Mouse (Mus musculus) adrenal gland, postnatal 36 days (tissue): ENCODE data around the gene Btaf1. TPM values are rescaled to one million over a fixed set of nuclear protein-coding genes. Genes with fewer than 3 reads are reported as not detected.
"Not testable (repeated sequence)": the region's sequence is repeated elsewhere in the genome, so short reads cannot be mapped to it uniquely, and the experiment has no call there.

Experiments
- DNase-seq, 2 experiments: peaks; one replicate each; pipeline ENCODE4 v3.0.0; 2021; ENCODE audit warnings: mixed read lengths in 1 of 2
- total RNA-seq, 2 experiments: library from RNA; stranded (reverse); gene quantifications; 2 replicates each; pipeline ENCODE4 v1.2.3; 2021

Gene Btaf1
- total RNA-seq, 2 experiments from 2014 or later: 24.5 to 30.1 TPM

DNA sequence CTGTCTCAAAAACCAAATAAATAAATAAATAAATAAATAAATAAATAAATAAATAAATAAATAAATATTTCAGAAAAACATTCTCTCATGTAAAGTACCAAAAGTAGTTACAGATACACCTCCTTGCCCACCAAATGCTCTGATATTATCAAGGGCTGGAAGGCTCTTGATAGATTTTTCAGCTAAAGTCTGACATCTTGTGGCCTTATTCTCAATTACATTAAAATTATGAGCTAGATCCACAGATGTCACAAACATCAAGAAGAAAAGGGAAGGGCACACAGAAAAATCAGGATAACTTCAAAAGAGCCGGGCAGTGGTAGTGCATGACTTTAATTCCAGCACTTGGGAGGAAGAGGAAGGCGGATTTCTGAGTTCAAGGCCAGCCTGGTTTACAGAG, 3.9 kb upstream of the Btaf1 start:
- no peak for DNase-seq

DNA sequence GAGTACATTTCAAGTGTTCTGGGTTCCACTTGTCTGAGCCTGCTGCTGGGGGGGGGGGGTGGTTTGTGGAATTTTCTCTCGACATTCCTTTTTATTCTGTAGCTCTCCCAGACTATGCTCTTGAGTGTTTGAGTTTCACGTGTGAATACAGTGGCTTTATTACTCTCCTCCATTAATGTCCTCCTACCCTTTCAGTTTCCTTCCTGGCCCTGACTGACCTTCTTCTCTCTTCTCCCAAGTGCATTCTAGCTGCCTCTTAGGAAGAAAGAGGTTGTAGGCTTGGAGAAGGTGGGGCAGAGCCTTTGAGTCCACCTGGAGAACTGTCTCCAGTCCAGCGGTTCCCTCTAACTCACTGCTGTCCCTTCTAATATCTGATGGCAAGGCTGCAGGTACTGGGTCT, 2.9 kb upstream of the Btaf1 start:
- DNase-seq: no peak

DNA sequence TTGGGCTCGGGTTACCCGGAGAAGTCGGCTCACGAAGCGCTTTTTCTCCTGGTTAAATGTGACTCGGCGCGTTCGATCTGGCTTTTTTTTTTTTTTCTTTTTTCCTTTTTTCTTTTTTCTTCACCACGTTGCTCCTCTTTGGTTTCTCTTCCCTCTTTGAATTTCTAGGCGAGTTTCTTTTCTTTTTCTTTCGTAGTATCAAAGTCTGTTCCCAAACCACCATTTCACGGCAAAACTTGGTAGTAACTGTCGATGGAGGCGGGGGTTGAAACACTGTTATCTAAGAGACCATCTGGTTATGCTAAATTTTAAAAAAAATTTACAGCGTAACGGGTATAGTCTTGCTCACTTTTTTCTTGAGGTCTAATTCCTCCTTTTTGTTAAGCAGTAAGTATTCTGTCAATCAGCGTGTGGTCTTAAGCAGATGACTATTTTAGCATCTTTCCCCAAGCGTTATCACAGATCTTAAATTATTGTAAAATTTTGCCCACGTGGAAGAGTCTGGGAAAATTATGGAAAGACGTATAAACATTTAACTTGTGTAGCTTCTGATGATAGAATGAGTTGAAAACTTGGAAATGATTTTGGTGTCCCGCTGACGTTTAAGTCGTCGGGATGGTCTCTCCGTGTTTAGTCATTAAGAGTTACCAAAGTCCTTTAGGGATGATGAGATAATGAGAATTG, 816 bp downstream of the Btaf1 start:
- no peak for DNase-seq

DNA sequence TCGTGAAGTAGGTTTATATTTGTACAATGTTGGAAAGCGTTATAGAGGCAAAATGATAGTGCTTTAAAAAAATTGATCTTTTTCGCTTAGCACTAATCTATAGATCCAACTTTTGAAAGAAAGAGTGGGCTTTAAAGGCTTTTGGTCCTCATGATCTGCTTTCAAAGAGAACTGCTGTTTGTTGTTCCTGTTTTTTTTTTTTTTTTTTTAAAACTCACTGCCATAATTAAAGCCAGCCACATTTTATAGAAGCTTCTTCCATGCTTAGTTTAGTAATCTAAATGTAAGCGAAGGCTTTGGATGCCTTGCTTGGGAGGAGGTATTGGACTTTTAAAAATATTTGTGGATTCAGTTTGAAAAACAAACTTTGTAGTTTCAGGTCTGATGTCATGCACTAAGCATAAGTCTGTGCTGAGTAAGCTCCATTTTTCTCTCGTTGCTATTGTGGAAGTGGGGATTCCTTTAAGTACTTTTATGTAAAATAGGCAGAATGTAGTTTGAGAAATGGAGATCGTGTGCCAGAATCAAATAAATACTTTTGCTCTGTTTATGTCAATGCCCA, 2.0 kb downstream of the Btaf1 start:
- no peak for DNase-seq

DNA sequence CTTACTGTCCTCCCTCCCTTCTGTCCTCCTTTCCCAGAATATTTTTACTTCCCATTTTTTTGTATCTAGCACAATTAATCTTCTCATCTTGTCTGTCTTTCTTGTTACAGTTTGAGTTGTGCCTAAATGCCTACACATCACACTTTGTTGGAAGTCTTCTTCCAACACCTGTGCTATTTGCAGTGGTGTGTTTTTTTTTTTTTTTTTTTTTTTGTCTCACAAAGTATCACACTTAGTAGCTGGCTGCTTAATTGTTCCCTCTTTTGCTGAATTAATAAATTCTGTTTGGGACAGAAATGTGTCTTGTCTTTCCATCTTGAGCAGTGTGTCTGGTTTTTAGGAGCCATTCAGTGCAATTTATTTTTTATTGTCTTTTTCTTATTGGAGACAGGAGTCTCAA, 3.9 kb downstream of the Btaf1 start:
- no peak for DNase-seq

DNA sequence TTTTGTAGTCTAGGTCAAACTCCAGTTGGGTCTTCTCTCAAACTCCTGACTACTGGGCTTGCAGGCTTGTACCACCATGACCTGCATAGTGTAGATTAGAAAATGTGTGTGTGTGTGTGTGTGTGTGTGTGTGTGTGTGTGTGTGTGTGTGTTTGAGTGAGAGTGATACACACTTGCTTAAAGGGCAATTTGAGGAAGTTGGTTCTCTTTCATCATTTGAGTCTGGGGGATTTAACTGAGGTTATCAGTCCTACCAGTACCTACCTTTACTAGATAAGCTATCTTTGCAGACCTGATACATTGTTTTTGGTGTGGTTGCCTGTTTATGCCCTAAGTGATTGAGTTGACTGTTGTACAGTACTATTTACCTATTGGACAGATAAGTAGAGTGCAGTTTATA, 6.2 kb downstream of the Btaf1 start:
- DNase-seq: no peak

DNA sequence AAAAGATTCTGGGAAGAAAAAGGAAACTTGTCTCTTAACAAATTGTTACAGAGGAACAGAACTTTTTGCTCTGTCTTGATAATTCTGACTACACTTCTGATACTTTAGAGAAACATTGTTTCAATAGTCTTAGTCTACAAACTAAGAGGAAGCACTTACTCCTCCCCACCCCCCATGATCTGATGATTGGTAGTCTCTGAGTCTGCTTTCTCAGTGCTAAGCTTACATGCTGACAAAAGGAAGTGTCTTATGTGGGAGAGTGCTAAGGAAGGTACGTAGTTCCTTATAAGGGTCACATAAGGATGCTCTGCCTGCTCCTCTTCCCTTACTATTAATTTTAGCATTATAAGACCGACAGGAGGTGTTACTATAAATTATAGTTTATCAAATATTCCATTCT, 6.7 kb downstream of the Btaf1 start:
- DNase-seq: no peak

DNA sequence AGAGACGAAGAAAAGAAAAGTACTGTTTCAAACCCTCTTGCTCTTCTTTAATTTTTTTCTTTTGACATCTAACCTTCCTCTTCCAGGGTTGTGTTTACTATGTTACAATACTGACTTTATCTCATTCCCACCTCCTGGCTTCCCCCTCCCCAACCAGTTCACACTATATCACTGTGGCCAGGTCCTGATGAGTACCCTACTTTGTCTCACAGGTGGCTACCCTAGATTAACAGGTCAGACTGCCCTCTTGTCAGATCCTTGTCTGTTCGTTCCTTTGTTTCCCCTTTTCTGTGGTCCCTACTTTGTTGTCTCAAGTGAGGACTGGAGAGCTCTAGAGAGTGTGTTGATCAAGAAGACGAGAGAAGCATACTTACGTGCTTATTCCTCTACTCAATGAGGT, 10.4 kb downstream of the Btaf1 start:
- no peak for DNase-seq

DNA sequence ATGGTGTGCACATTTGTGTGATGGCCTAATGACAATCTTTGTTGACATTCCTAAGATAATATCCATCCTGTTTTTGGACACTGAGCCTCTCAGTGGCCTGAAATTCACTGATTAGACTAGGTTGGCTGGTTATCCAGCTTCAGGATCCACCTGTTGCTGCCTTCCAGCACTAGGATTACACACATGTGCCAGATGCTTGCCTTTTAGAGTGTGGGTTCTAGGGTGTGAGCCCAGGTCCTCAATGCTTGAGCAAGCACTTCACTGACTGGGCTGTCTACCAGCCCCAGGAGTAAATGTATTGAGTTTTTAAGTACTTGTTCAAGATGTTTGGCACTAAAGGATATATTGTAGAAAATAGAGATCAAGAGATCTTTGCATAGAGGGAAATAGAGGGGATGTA, 12.1 kb downstream of the Btaf1 start:
- DNase-seq: no peak

DNA sequence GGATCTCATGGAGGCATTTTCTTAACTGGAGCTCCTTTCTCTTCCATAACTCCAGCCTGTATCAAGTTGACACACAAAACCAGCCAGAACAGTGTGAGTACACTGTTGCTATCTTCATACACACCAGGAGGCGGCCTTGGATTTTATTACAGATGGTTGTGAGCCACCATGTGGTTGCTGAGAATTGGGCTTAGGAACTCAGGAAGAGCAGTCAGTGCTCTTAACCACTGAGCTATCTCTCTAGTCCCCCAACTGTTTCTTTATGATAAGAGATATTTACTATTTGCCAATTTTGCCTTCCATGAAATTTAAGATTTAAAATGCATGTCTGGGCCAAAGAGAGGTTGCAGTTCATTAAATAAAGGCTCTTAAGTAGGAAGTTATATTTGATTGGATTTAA, 14.2 kb downstream of the Btaf1 start:
- peak; percentile 6 to 16 for DNase-seq

DNA sequence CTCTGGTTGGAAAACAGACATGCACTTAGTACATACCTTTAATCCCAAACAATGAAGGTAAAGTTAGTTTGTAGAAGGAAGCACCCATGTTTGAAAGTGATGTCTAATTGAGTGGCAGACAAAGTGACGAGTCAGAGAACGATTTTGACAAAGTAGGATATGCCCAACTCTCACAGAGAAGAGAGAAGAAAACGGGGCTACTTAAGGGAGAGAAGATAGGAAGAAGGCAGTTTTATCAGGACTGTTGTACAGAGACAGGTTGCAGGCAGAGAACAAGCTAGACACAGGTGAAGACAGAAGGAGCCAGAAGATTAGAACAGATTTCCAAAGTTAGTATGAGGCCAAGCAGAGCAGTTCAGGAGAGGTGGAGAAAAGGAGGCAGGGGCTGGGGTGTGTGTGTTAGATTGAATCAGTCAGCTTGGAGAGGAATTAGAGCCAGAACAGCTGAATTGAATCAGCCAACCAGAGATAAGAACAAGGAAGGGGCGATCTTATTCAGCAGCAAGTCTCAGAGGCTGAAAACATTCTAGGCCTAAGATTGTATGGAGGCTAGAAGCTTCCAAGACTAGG, 27.8 kb downstream of the Btaf1 start:
- DNase-seq: no peak

DNA sequence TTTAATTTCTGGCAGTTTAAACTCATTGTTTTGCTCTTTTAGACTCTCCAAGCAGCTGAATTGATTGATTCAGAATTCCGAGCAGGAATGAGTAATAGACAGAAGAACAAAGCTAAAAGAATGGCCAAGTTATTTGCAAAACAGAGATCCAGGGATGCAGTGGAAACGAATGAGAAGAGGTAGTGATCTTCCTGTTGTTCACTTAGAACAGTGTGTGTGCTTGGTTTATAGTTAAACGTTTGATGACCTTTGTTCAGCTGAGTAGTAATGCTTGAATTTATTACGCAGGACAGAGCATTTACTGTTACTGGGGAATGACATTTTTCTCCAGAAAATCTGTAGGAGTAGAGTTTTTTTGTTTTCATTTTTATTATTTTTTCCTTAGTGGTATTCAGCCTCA, 32.5 kb downstream of the Btaf1 start:
- no peak for DNase-seq

DNA sequence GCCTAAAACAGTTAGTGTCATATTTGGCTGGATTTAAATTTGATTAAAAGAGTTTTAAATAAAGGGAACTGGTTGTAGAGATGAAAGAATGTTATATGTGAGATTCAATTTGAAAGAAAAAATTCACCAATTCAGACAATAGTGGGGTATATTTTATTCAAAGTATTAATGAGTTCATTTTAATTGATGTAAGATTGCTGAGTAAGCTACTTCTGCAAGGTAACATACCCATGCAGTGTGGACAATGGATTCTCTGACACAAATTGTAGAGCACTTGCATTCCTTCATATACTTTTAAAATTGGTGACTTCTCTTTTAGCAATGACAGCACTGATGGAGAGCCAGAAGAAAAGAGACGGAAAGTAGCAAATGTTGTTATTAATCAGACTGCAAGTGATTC, 35.4 kb downstream of the Btaf1 start:
- no peak for DNase-seq

DNA sequence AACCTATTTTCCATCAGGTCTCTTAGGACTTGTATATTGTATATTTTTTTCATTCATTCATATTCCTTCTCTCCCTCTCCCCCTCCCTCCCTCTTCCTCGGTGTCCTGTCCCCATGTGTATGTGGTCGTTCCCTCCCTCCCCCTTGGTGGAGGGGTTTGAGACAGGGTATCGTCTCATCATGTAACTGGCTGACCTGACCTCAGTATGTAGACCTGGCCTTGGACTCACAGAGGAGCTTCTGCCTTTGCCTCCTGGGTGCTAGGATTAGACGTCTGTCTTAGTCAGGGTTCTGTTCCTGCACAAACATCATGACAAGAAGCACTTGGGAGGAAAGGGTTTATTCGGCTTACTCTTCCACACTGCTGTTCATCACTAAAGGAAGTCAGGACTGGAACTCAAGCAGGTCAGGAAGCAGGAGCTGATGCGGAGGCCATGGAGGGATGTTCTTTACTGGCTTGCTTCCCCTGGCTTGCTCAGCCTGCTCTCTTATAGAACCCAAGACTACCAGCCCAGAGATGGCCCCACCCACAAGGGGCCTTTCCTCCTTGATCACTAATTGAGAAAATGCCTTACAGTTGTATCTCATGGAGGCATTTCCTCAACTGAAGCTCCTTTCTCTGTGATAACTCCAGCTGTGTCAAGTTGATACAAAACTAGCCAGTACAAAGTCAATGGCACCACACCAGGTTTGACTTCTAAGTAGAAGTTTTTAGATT, 36.8 kb downstream of the Btaf1 start:
- DNase-seq: not testable (repeated sequence)

DNA sequence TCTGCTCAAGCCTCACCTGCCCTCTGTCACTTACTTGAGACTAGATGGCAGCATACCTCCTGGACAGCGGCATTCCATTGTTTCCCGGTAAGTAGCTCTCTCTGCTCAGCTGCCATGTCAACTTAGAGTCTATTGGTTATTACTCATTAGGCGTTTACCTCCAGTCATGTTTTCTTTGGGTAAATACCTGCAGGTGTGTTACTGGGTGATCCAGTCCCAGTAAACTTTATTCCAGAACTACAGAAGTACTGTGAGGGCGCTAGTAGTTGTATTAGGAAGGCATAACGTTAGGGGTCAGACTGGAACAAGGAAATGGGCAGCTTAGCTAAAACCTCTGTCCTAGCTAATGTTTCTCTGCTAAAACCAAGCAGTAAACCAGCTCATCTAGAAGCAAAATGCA, 78.7 kb downstream of the Btaf1 start:
- DNase-seq: no peak

DNA sequence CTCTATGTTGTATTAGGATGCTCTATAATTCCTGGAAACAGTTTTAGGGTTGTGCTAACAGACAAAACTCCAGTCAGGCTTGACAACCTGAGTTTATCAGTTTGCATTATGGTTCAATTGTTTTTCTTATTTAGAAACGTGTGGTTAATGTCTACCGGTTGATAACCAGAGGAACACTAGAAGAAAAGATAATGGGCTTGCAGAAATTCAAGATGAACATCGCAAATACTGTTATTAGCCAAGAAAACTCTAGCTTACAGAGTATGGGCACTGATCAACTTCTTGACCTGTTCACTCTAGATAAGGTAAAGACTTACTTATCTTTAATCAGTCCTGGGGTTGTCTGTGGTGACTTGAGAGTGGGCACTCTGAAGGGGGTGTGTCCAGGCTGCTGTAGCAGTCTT, 84.0 kb downstream of the Btaf1 start:
- no peak for DNase-seq

DNA sequence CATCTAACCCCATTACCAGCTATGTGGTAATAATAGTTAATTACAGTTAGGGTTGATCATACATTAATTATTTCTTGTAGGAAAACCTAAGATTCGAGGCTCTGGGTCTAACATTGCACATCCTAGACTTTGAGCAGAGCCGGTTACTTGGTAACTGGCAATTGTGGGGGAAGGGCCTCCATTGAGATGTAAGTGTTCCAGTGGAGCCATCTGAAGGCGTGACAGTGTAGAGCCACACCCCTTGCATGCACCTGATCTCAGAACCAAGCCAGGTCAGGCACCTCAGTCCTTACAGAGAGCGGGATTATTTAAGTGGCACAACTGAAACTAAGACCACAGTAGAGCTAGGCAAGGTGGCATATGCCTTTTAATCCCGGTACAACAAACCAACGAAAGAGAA, 87.6 kb downstream of the Btaf1 start:
- no peak for DNase-seq

DNA sequence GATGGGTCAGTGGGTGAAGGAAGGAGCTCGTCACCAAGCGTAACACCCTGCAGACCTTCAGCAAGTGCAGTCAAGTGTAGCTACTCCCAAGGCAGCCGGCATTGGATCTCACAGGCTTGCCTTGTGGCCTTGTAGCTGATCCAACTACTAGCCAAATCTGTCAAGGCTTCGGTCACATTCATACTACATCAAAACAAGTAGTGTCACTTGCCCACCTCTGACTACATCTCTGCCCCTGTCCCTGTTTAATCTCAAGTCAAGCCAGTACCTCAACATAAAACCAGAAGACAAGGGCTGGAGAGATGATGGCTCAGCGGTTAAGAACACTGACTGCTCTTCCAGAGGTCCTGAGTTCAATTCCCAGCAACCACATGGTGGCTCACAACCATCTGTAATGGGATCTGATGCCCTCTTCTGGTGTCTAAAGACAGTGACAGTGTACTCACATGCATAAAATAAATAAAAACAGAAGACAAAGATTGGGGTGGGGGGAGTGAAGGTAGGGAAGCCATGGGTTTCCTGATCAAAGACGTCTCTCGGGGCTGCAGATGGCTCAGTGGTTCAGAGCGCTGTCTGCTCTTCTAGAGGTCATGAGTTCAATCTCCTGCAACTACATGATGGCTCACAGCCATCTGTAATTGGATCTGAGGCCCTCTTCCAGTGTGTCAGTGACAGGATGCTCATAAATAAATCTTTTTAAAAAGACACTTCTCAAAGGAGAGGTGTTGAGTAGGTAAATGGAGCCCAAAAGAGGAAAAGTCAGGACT, 88.5 kb downstream of the Btaf1 start:
- DNase-seq: no peak

DNA sequence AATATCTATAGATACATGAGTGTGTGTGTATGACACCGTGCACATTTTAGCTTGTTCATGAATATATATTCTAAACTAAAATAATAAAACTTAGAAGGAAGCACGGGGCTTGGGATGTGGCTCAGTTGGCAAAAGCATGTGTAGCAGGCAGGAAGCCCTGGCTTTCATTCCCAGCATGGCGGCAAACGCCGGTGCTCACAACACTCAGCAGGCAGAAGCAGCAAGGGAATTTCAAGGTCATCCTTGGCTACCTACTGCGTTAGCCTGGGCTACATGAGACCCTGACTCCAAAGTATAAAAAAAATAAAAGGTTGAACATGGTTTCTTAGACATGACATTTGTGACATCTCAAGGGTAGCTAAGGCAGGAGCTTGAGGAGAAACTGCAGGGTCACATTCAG, 91.0 kb downstream of the Btaf1 start:
- DNase-seq: no peak

DNA sequence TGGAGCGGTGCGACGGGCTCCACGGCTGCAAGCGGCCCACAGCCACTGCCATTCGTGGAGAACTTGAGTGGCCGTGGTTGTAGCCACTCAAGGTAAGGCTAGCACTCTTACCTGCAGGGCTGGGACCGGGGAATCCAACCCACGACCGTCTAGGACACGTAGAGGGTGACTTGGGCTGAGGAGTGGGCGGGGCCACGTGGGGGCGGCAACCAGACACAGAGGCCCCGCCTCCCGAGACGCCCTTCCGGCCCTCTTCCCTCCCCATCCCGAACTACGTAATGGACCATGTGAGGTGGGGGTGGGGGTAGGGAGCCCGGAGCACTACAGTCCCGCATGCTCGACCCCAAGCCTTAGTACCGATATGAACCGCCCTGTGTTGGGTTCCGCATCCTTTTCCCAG, 92.5 kb downstream of the Btaf1 start:
- DNase-seq: peak; percentile 83 to 91

DNA sequence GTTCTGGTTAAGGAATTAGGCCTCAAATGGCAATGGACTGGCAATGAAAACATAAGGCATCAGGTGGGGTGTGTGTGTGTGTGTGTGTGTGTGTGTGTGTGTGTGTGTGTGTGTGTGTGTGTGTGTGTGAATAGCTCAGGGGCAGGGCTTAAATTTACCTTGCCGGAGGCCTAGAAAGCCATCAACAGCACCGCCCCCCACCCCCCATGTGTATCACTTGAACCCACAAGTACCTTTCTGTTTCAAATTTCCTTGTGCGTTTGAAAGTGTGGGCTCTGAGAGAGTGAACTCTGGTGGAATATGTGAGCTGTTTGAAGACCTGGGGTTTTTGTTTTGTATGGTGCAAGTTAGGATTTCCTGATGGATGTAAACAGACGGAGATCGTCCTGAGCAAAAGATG, 93.1 kb downstream of the Btaf1 start:
- DNase-seq: no peak

DNA sequence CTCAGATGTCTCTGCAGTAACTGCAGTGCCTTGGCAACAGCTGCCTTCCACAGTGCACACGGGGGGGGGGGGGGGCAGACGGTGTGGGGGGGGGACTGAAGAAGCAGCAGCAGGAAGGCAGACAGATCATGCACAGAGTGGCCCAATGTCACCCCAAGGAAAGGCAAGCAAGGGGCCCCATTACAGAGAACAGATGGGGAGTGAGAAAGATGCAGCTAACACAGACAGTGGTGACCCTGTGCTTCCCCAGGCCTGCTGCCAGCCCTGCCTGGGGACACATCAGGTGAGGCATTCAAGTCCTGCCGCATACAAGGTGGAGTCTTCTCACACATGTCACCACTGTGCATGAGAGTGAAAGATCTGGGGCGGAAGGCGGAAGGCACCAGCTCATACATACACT, 94.7 kb downstream of the Btaf1 start:
- DNase-seq: no peak

DNA sequence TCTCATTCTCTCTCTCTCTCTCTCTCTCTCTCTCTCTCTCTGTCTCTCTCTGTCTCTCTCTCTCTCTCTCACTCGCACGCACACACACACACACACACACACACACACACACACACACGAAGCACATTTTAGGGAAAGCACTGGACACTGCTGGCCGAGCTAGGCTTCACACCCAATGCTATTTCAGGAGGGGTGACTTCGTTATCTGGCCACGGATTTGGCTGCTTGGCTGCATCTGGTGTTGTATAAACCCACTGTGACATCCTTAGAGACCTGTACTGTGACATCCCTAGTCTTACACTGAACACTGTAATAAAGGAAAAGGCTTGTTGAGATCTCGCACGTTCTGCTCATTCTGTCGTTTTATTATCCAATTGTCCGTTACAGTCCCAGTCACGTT, 95.1 kb downstream of the Btaf1 start:
- no peak for DNase-seq
